Mouse (Mus musculus): Measurements from ENCODE around the gene Kank1. TPM values are rescaled to one million over a fixed set of nuclear protein-coding genes. Genes with fewer than 3 reads are reported as not detected.
A peak's percentile ranks its signal among the peaks of the same experiment; 100 is the strongest.

Kank1 gene
- total and polyA plus RNA-seq, 2 experiments from 2014 or later = 27.0 to 41.2 TPM

DNA sequence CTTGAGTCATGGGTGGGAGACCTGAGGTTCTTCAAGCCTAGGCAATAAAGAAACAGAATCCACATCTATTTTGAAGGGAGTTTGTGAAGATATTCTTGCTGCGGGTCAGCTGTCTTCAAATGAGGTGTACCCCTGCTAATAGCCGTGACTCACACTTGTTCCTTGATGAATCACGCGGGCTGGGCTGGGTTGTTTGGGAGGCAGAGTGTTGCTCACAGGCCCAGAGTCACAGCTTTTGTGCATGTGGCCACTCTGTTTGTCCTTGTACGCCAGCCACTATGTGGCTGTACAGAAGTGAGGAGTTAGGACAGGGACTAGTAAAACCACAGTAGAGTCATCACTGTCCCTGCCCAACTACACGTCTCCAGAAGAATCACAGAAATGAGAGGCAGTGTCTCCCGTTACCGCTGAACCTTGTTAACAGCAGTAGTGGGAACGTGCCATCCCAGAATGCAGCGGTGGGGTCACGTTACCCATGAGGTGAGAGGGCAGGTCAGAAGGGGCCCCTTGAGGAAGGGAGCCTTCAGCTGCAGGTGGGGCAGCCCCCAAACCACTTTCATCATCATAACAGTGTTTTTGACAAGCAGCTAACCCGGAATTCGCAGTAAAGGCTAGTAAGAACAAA lies 191.7 kb downstream of the Kank1 start:
- H3K27me3 ChIP-seq (ENCODE audit: control insufficient read depth, insufficient read depth, low read length) = no peaks in the 10 kb centered on the region
- H3K27ac ChIP-seq (ENCODE audit: low read depth) = 0 out of 2 replicates have a peak overlapping the region, but pooled peaks have one; percentile 17
- H3K9me3 ChIP-seq (replicated peaks; ENCODE audit: control insufficient read depth, low read length) = no peaks in the 10 kb centered on the region
- H3K36me3 ChIP-seq (replicated peaks; ENCODE audit: control insufficient read depth, insufficient read depth, low read length) = peaks cover 66% of the 10 kb centered on the region
- TF ChIP-seq CTCF (IDR thresholded peaks at IDR 0.05; ENCODE audit: low read depth) (no peak), EP300 (IDR thresholded peaks at IDR 0.05; ENCODE audit: low read depth) (no peak)
- DNase-seq (ENCODE audit: low spot score) (no peak), ATAC-seq (ENCODE audit: insufficient read depth, low read depth) (no peak)
- 90% methylated on average over 13 of the region's 13 CpGs for whole genome bisulfite sequencing
- H3K4me1 ChIP-seq (ENCODE audit: control insufficient read depth, insufficient read depth) = peaks cover 7% of the 10 kb centered on the region; the same call in 1 of the 2 replicates
- H3K4me3 ChIP-seq (ENCODE audit: low read depth, low read length) = no peak overlapping the region
- no peak overlapping the region for H3K9ac ChIP-seq (replicated peaks; ENCODE audit: low read depth, low read length)
- no peak overlapping the region for H3K4me2 ChIP-seq (ENCODE audit: low read depth, low read length)

DNA sequence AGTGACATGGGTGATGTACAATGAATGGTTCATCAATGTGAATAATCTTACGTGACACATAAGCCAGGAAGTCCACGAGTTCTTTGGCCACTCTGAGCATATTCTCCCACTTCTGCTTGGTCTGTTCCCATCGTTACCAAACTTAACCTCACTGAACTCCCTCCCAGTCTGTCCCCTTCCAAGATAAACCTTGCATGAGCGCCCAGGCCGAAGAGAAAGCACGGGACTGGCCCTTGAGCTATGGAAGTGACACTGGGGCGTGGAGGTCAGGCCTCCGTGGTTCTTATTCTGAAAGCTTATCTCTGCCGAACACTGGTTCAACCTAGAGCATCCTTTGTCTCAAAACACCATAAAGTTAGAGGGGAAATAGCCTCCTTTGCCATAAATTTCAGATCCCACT lies 194.7 kb downstream of the Kank1 start:
- Histone ChIP-seq H3K9ac (replicated peaks; ENCODE audit: low read depth, low read length) (no peak overlapping the region), H3K36me3 (replicated peaks; ENCODE audit: control insufficient read depth, insufficient read depth, low read length) (peaks cover 67% of the 10 kb centered on the region), H3K4me3 (ENCODE audit: low read depth, low read length) (no peak overlapping the region), H3K27me3 (ENCODE audit: control insufficient read depth, insufficient read depth, low read length) (no peaks in the 10 kb centered on the region), H3K27ac (ENCODE audit: low read depth) (no peak overlapping the region), H3K4me2 (ENCODE audit: low read depth, low read length) (no peak overlapping the region; the same call in 1 of the 2 replicates), H3K4me1 (ENCODE audit: control insufficient read depth, insufficient read depth) (no peaks in the 10 kb centered on the region; the same call in 1 of the 2 replicates), H3K9me3 (replicated peaks; ENCODE audit: control insufficient read depth, low read length) (no peaks in the 10 kb centered on the region)
- WGBS = 54% methylated on average over 9 of the region's 9 CpGs
- no peak for TF ChIP-seq CTCF (IDR thresholded peaks at IDR 0.05; ENCODE audit: low read depth)
- no peak for TF ChIP-seq EP300 (IDR thresholded peaks at IDR 0.05; ENCODE audit: low read depth)
- ATAC-seq (ENCODE audit: insufficient read depth, low read depth) (no peak), DNase-seq (ENCODE audit: low spot score) (no peak)

DNA sequence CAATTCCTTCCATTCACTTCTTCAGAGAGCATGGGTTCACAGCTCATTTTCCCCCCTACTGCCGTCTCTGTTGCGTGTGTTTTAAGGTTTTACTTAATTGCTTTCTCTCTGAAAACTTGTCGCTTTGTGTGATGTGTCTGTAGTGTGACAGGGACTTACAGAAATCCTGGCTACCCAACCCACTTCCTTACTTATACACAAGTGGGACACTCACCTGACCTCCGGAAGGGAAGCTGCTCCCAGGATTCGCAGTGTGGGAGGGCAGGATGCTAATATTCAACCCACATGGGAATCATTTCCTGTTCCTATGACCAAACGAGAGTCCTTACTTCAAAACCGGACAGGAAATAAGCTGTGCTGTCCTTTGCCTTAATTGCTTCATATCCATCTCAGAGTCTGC lies 195.1 kb downstream of the Kank1 start:
- 65% methylated on average over 7 of the region's 7 CpGs for WGBS
- Histone ChIP-seq H3K9me3 (replicated peaks; ENCODE audit: control insufficient read depth, low read length) (no peaks in the 10 kb centered on the region), H3K4me3 (ENCODE audit: low read depth, low read length) (no peak overlapping the region), H3K4me2 (ENCODE audit: low read depth, low read length) (no peak overlapping the region; the same call in 1 of the 2 replicates), H3K27ac (ENCODE audit: low read depth) (no peak overlapping the region), H3K9ac (replicated peaks; ENCODE audit: low read depth, low read length) (no peak overlapping the region), H3K27me3 (ENCODE audit: control insufficient read depth, insufficient read depth, low read length) (no peaks in the 10 kb centered on the region), H3K4me1 (ENCODE audit: control insufficient read depth, insufficient read depth) (no peaks in the 10 kb centered on the region; the same call in 1 of the 2 replicates), H3K36me3 (replicated peaks; ENCODE audit: control insufficient read depth, insufficient read depth, low read length) (peaks cover 67% of the 10 kb centered on the region)
- TF ChIP-seq EP300 (IDR thresholded peaks at IDR 0.05; ENCODE audit: low read depth) (no peak), CTCF (IDR thresholded peaks at IDR 0.05; ENCODE audit: low read depth) (no peak)
- DNase-seq (ENCODE audit: low spot score) = no peak
- ATAC-seq (ENCODE audit: insufficient read depth, low read depth) = no peak

DNA sequence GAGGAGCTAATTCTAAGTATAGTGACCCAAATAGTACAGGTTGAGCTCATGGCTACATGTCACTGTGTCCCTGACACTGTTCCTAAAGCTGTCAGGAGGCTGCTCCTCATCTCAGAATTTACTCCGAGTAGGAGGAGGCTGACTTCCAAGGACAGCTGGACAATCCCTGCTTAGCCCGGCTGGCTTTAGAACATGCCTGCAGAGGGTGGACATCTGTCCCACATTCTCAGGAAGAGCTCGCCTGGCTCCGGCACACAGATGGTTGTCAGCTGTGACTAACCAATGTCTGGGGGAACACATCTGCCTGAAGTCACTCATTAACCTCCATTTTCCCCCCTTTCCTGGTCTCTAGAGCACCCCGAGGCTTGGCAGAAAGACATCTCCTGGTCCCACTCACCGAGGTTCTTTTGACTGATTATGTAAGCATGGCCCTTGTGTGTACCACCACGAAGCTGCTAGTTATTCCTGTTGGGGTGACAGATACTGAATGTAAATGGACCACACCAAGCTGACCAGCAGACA lies 196.5 kb downstream of the Kank1 start:
- Histone ChIP-seq H3K27ac (ENCODE audit: low read depth) (no peak overlapping the region), H3K4me2 (ENCODE audit: low read depth, low read length) (no peak overlapping the region), H3K27me3 (ENCODE audit: control insufficient read depth, insufficient read depth, low read length) (no peaks in the 10 kb centered on the region), H3K36me3 (replicated peaks; ENCODE audit: control insufficient read depth, insufficient read depth, low read length) (peaks cover 66% of the 10 kb centered on the region), H3K9me3 (replicated peaks; ENCODE audit: control insufficient read depth, low read length) (no peaks in the 10 kb centered on the region), H3K4me1 (ENCODE audit: control insufficient read depth, insufficient read depth) (no peaks in the 10 kb centered on the region), H3K4me3 (ENCODE audit: low read depth, low read length) (no peak overlapping the region), H3K9ac (replicated peaks; ENCODE audit: low read depth, low read length) (no peak overlapping the region)
- WGBS = 72% methylated on average over 7 of the region's 7 CpGs
- TF ChIP-seq EP300 (IDR thresholded peaks at IDR 0.05; ENCODE audit: low read depth) = no peak
- no peak for TF ChIP-seq CTCF (IDR thresholded peaks at IDR 0.05; ENCODE audit: low read depth)
- ATAC-seq (ENCODE audit: insufficient read depth, low read depth) (no peak), DNase-seq (ENCODE audit: low spot score) (no peak)

DNA sequence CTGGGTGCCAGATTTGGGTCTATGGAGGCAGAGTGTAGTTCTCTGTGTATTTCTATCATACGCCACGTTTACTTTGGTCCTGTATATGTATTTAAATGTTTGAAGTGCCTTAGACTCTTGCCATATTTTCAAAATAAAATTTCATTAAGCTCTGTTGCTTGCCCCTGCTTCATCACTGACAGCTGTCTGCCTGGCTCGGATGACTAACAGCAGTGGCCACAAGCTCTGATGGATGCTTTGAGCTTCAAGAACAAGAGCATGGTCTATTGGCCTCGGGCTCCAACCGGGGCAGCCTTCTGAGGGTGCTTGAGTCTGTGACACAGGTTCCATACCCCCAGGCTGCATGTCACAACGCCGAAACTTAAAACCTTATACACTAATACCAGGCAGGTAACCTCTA lies 197.6 kb downstream of the Kank1 start:
- peaks cover 55% of the 10 kb centered on the region for H3K36me3 ChIP-seq (replicated peaks; ENCODE audit: control insufficient read depth, insufficient read depth, low read length)
- no peaks in the 10 kb centered on the region for H3K4me1 ChIP-seq (ENCODE audit: control insufficient read depth, insufficient read depth)
- H3K27me3 ChIP-seq (ENCODE audit: control insufficient read depth, insufficient read depth, low read length) = no peaks in the 10 kb centered on the region
- H3K9ac ChIP-seq (replicated peaks; ENCODE audit: low read depth, low read length) = no peak overlapping the region
- H3K4me3 ChIP-seq (ENCODE audit: low read depth, low read length) = no peak overlapping the region
- H3K9me3 ChIP-seq (replicated peaks; ENCODE audit: control insufficient read depth, low read length) = no peaks in the 10 kb centered on the region
- DNase-seq (ENCODE audit: low spot score) (no peak), ATAC-seq (ENCODE audit: insufficient read depth, low read depth) (no peak)
- TF ChIP-seq CTCF (IDR thresholded peaks at IDR 0.05; ENCODE audit: low read depth) = no peak
- no peak for TF ChIP-seq EP300 (IDR thresholded peaks at IDR 0.05; ENCODE audit: low read depth)
- 89% methylated on average over 7 of the region's 7 CpGs for WGBS
- H3K4me2 ChIP-seq (ENCODE audit: low read depth, low read length) = no peak overlapping the region
- H3K27ac ChIP-seq (ENCODE audit: low read depth) = no peak overlapping the region

All from heart, postnatal 0 days (tissue).